Comparison of ENCODE assay signal across 8 mouse cellular contexts in the genomic region with DNA sequence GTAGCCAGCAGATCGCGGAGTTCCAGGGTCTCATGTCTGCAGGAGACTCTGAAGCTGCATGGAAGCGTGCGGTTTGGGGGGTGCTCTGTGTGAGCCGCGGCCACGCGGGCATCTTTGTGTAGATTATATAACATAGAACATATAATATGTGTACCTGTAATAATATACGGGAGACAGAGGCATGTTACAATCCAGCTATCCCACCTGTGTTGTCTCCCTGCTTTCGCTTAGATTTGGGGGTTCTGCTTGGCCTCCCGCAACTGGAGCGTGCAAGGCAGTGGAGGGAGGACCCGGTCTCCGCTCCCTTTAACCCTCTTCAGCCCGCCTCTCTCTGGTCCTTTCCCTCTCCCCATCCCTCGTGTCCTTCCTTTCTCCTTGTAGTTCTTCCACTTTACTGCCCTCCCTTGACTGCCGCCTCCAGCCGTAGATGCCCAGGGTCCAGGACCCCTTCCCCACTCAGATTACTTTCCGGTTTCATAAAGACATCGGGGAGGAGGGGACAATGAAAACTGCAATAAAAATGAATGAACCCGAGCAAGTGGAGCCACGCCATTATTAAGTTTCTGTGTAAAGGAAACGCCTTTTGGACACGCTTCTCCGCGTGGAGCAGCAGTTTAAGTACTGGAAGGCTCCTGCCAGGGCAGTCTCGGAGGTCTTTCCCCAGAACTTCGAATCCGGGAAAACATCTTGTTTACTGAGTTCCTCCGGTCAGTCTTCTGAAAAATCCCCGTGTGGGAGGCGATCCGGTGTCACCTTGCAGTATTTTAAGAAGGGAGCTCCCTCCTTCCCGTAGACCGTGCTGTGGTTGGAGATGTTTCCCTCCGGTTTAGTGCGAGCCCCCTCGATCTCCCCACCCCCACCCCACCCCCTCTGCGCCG. TPM values are rescaled to one million over a fixed set of nuclear protein-coding genes. Genes with fewer than 3 reads are reported as not detected.
DNase-seq lines count a peak whose midpoint lies in the region; ATAC-seq lines count a peak whose summit lies in the region.

No protein-coding gene starts in this region.

- ATAC-seq in frontal cortex, adult (ENCODE audit: low TSS enrichment): peak; percentile 32
- peak; percentile 16; the same call in 1 of the 2 replicates for ATAC-seq in intestine, embryonic 16.5 days
- ATAC-seq in limb, embryonic 13.5 days (ENCODE audit: low FRiP score, low read depth): peak; percentile 13; the same call in 1 of the 2 replicates

- H3K4me1 ChIP-seq in intestine, embryonic 16.5 days (ENCODE audit: control insufficient read depth, insufficient read depth, low read length): peaks cover 19% of the 10 kb centered on the region
- peaks cover 36% of the 10 kb centered on the region for H3K4me1 ChIP-seq in limb, embryonic 13.5 days

- H3K36me3 ChIP-seq in intestine, embryonic 16.5 days (ENCODE audit: control insufficient read depth, insufficient read depth, low read length): no peaks in the 10 kb centered on the region
- H3K36me3 ChIP-seq in limb, embryonic 13.5 days: no peaks in the 10 kb centered on the region

- peak overlapping the region; percentile 99 for H3K9ac ChIP-seq in intestine, embryonic 16.5 days (ENCODE audit: low read depth, low read length)
- peak overlapping the region; percentile 98 for H3K9ac ChIP-seq in limb, embryonic 13.5 days

- H3K27me3 ChIP-seq in intestine, embryonic 16.5 days (replicated peaks; ENCODE audit: control insufficient read depth, insufficient read depth, low read length): no peaks in the 10 kb centered on the region
- no peaks in the 10 kb centered on the region for H3K27me3 ChIP-seq in limb, embryonic 13.5 days

- H3K4me3 ChIP-seq in intestine, embryonic 16.5 days (ENCODE audit: low read length): peak overlapping the region; percentile 85
- peak overlapping the region; percentile 83 for H3K4me3 ChIP-seq in limb, embryonic 13.5 days

- peak; percentile 10 for DNase-seq in spleen, adult 12 weeks (ENCODE audit: low spot score)
- no peak for DNase-seq in spleen, postnatal 36 days (ENCODE audit: low spot score in 2 of 2)
- peak; percentile 64 for DNase-seq in cerebellum, adult 9-11 months
- DNase-seq in naive thymus-derived CD4-positive, alpha-beta T cell, adult 2 months (ENCODE audit: low read depth): peak; percentile 62
- peak; percentile 44 for DNase-seq in thymus, postnatal 0 days (ENCODE audit: low spot score)

- H3K4me2 ChIP-seq in intestine, embryonic 16.5 days (ENCODE audit: low read depth, low read length): peak overlapping the region; percentile 80
- H3K4me2 ChIP-seq in limb, embryonic 13.5 days (replicated peaks): peak overlapping the region; percentile 77

- H3K27ac ChIP-seq in intestine, embryonic 16.5 days (ENCODE audit: low read length): peak overlapping the region; percentile 97
- H3K27ac ChIP-seq in limb, embryonic 13.5 days: peak overlapping the region; percentile 98

- H3K9me3 ChIP-seq in intestine, embryonic 16.5 days (ENCODE audit: control insufficient read depth, low read length): no peaks in the 10 kb centered on the region
- no peaks in the 10 kb centered on the region for H3K9me3 ChIP-seq in limb, embryonic 13.5 days

- WGBS in intestine, embryonic 16.5 days: under 1% methylated on average over 40 of the region's 40 CpGs
- WGBS in limb, embryonic 13.5 days: under 1% methylated on average over 39 of the region's 40 CpGs

RNA-seq across cellular contexts. Expression of a gene that starts 0.9 kb away (rescaled TPM):
- polyA plus RNA-seq in intestine, embryonic 16.5 days (2015; fragmentation: Nextera tagmentation; extraction: Ambion mirVana): 51.4 and 51.7 TPM in 2 replicates
- polyA plus RNA-seq in limb, embryonic 13.5 days (2015; fragmentation: Nextera tagmentation; extraction: Ambion mirVana): 30.8 and 33.4 TPM in 2 replicates
- 6.6 and 9.2 TPM in 2 replicates for polyA plus RNA-seq in thymus, postnatal 0 days (2015; fragmentation: Nextera tagmentation; extraction: Ambion mirVana)

Comparison
In these comparisons a context has a peak if more than half of its experiments do, and no peak if none do; other contexts are left out.
1. DNase-seq: peak in spleen, adult 12 weeks (single experiment), cerebellum, adult 9-11 months (single experiment), naive thymus-derived CD4-positive, alpha-beta T cell, adult 2 months (single experiment) and thymus, postnatal 0 days (single experiment); none in spleen, postnatal 36 days (0 of 2).
2. Peak in every context shown above with its lines, with median percentiles within 50 percentile points of each other: ATAC-seq.